Mouse (Mus musculus): ENCODE results near the gene Iglon5.

DNA sequence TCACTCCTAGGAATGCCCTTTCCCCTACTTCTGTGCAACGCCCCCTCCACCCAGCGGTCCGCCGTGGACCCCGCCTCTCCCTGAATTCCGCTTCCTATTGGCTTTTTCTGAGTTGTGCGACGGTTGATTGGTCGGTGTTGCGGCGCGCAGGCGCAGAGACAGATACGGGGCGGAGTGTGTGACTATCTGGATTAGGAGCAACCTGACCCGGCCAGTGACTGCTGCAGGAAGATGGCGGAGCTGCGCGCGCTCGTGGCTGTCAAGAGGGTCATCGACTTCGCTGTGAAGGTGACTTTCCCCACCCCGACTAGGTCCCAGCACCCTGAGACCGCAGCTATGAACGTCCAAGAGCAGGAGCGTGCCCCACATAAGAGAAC, 46.0 kb downstream of the Iglon5 start, which contains the start of the genes Etfb and Gm45233:
- TF ChIP-seq EP300 (IDR thresholded peaks at IDR 0.05) (no peak; the same call in 1 of the 2 replicates), CTCF (IDR thresholded peaks at IDR 0.05) (peak; percentile 10; the same call in 1 of the 2 replicates)
